Mouse (Mus musculus) T-helper 2 cell (primary cell): ENCODE measurements at regions not wholly inside any gene's neighbourhood (a gene's known extent, or its start where the extent isn't known, plus 50 kb on each side); places are given as distances from the start of the nearest gene placed in this dataset.

Source experiments
- in situ Hi-C: fragments of 300-600 bp; cut with MboI, MseI; formaldehyde crosslinking; loops from one replicate; pipeline ENCODE4 v1.15.1; 2025; ENCODE audit warnings: high pct_unique_total_duplicates

DNA sequence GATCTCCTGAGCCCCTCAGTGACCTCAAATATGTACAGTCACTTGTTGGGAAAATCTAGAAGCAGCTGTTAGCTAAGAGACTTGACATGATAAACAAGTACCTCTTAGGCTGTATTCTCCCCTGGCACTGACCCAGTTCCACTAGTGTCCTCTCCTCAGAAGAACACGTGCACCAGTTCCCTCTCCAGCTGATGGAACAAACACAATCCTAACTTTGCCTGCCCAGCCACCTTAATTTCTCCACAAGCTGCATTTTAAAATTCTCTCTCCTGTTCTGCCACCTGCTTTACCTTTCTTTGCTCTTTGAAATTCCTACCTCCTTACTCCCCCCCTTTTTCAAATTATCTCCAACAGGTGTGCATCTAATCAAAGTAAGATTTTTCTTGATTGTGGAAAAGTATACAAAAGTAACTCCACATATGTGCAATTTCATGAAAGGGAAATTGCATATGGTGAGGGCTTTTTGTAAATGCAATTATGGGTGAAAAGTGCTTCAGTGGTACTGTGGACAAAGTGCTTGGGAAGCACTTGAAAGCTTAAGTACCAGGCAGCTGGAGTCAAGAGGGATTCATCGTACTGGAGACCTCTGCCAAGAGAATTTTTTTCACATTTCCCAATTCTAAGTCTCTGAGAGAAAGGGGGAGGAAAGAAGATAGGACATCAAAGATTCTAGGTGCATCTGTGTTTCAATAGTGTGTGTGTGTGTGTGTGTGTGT lies 590.7 kb upstream of the Acvr2a start:
- in situ Hi-C loops: no loop called here

DNA sequence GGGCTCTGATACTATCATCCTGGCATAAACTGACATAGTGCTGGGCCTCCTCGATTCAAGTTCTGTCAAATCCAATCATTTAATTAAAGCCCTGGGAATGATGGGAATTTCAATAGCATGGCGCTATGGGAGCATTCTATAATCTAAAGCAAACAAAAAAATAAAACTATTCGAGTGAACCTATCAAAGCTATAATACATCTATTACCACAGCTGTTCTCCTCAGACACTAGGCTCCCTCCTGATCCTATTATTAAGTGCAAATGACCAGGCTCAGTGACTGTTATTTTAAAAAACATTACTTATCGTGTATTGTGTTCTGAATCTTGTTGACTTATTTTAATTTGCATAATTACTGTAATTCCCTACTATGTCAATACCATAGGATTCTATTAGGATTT lies 563.7 kb upstream of the Acvr2a start:
- in situ Hi-C loops: no loop called here

DNA sequence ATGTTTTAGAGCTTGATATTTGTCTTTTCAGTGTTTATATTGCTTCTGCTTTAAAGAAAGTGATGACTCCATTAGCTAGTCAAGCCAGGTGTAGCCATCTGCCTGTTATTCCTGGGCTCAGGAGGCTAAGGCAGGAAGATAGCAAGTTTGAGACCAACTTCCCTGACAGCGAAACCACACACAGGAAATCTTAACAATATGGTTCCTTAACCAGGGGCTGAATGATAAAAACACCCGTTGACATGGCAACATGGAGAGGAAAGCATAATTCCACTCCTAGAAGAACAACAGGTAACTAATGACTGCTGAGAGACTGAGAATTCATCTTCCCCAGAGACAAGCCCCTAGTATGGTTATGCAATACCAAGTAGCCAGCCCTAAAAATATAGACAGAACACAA lies 553.6 kb upstream of the Acvr2a start:
- in situ Hi-C loops: no loop called here
